Mouse (Mus musculus) forebrain, embryonic 14.5 days (tissue): ENCODE results near the gene Enah. TPM values are rescaled to one million over a fixed set of nuclear protein-coding genes. Genes with fewer than 3 reads are reported as not detected.

Source experiments
- ATAC-seq: fragments of 200-750 bp; cut with Nextera tagmentation; 2 replicates; pipeline ENCODE4 v1.8.0; 2017; ENCODE audit warnings: mild to moderate bottlenecking, moderate library complexity
- DNase-seq: peaks from one replicate; pipeline ENCODE4 v3.0.0-alpha.2; 2015; ENCODE audit warnings: low spot score
- H3K27ac ChIP-seq: fragments of 300-500 bp; sonication (generic); 2 replicates; pipeline ENCODE4 v1.5.1; 2014; ENCODE audit warnings: low read depth, mild to moderate bottlenecking, control low read depth, low read length, moderate library complexity
- H3K27me3 ChIP-seq: fragments of 300-500 bp; sonication (generic); replicated peaks from 2 replicates; pipeline ENCODE4 v1.6.1; 2014; ENCODE audit warnings: low read length, control low read depth, mixed read lengths; ENCODE audit not compliant: control insufficient read depth, insufficient read depth
- H3K36me3 ChIP-seq: fragments of 300-500 bp; sonication (generic); 2 replicates; pipeline ENCODE4 v1.6.1; 2014; ENCODE audit warnings: low read length, control low read depth; ENCODE audit not compliant: control insufficient read depth, insufficient read depth
- H3K4me1 ChIP-seq: fragments of 300-500 bp; sonication (generic); 2 replicates; pipeline ENCODE4 v1.6.1; 2014; ENCODE audit warnings: antibody characterized with exemption, low read length, control low read depth; ENCODE audit not compliant: control insufficient read depth, insufficient read depth
- H3K4me2 ChIP-seq: fragments of 300-500 bp; sonication (generic); 2 replicates; pipeline ENCODE4 v1.6.1; 2014; ENCODE audit warnings: mild to moderate bottlenecking, control low read depth, low read length
- H3K4me3 ChIP-seq: fragments of 300-500 bp; sonication (generic); 2 replicates; pipeline ENCODE4 v1.5.1; 2014; ENCODE audit warnings: low read depth, low read length, control low read depth
- H3K9ac ChIP-seq: fragments of 300-500 bp; sonication (generic); 2 replicates; pipeline ENCODE4 v1.6.1; 2014; ENCODE audit warnings: mild to moderate bottlenecking, low read length, control low read depth, moderate library complexity
- H3K9me3 ChIP-seq: fragments of 300-500 bp; sonication (generic); replicated peaks from 2 replicates; pipeline ENCODE4 v1.6.1; 2016; ENCODE audit warnings: low read length, control low read depth, mixed read lengths; ENCODE audit not compliant: control insufficient read depth
- WGBS: fragments of 180-500 bp; shearing (Covaris S2); extraction: QIAGEN DNeasy Blood & Tissue Kit; methylation state at CpG from one replicate; pipeline ENCODE4 v1.1.7; 2014; 5-methylcytosine and 5-hydroxymethylcytosine counted together
- polyA plus RNA-seq: library from polyadenylated mRNA; unstranded; fragments of >200 nt; fragmentation: Nextera tagmentation; extraction: Ambion mirVana; gene quantifications from 2 replicates; pipeline ENCODE4 v1.2.1, GENCODE M21; 2014

The Enah gene
- polyA plus RNA-seq, 1 experiment from 2014 or later: 19.9 TPM

DNA sequence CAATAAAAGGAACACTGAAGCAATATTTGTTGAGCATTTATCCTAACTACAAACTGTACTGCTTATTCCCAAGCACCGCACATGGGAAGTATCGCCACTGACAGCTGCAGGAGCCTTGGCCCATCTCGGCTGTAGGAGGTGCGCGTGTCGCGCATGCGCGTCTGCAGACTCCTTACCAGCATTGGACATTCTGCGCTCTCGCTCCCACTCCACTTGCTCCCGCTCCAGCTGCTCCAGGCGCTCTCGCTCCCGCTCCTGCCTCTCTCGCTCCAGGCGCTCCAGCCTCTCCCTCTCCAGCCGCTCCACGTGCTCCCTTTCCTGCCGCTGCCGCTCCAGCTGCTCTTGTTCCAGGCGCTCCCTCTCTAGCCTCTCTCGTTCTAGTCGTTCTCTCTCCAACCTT lies 96.4 kb downstream of the Enah start:
- H3K9ac ChIP-seq: no peak overlapping the region
- H3K9me3 ChIP-seq: no peaks in the 10 kb centered on the region
- H3K4me1 ChIP-seq: no peaks in the 10 kb centered on the region
- H3K36me3 ChIP-seq: peaks cover 32% of the 10 kb centered on the region
- peak; percentile 52 for DNase-seq
- 85% methylated on average over 23 of the region's 24 CpGs for WGBS
- no peak overlapping the region for H3K4me3 ChIP-seq
- H3K27me3 ChIP-seq: no peaks in the 10 kb centered on the region
- H3K4me2 ChIP-seq: no peak overlapping the region
- H3K27ac ChIP-seq: no peak overlapping the region
- ATAC-seq: 0 out of 2 replicates have a peak, but pooled peaks have one; percentile 23

DNA sequence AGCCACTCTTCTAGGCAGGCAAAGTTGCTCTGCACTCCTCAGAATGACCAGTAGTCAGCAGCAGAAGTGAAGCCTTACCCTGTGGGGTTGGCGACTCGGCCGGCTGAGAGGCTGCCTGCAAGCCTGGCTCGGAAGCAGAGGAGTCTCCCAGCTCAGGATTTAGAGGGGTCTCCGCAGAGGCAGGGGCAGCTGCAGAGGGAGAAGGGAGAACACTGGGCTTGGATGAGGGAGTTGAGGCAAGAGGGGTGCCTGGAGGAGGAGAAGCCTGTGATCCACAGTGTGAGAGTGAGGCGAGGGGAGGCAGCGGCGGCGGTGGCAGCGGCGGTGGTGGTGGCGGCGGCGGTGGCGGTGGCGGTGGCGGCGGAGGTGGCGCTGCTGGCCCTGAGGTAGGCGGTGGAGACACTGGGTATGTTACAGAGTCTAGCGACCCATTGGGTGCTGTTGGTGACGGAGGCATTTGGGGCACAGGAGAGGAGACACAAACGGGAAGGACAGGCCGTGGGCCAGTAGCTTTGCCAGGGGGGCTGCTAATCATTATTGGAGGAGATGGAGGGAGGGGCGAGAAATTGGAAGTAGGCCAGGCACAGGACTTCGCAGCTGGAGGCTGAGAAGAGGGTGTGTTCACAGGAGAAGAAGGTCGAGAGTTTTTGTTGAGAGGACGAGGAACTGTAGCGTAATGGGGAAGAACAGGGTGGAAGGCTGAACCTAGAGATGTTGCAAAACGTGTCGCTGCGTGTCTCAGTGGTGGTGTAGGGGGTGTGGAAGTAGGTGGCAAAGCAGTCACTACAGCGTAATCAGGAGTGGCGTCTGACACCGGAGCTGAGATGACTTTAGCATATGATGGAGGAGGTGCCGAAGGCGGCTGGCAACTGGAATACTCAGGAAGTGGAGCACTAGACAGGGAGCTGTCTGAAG lies 98.0 kb downstream of the Enah start:
- H3K9me3 ChIP-seq: no peaks in the 10 kb centered on the region
- no peak overlapping the region for H3K4me2 ChIP-seq
- no peak overlapping the region for H3K4me3 ChIP-seq
- no peaks in the 10 kb centered on the region for H3K4me1 ChIP-seq
- no peaks in the 10 kb centered on the region for H3K27me3 ChIP-seq
- DNase-seq (no peak), ATAC-seq (no peak)
- H3K9ac ChIP-seq: no peak overlapping the region
- no peak overlapping the region for H3K27ac ChIP-seq
- H3K36me3 ChIP-seq: peaks cover 36% of the 10 kb centered on the region
- 82% methylated on average over 34 of the region's 37 CpGs for WGBS

- H3K36me3 ChIP-seq: peaks cover 30% of the 10 kb centered on the region
- H3K4me1 ChIP-seq: no peaks in the 10 kb centered on the region
- no peak overlapping the region for H3K9ac ChIP-seq
- no peak overlapping the region for H3K27ac ChIP-seq
- no peaks in the 10 kb centered on the region for H3K27me3 ChIP-seq
- no peak for ATAC-seq
- H3K4me2 ChIP-seq: no peak overlapping the region
- 94% methylated on average over 7 of the region's 7 CpGs for WGBS
- no peak overlapping the region for H3K4me3 ChIP-seq
- DNase-seq: no peak
- H3K9me3 ChIP-seq: no peaks in the 10 kb centered on the region
Observed at GRCm38 (mm10) chr1:181911841-181912240, 107.9 kb downstream of the Enah start.

GRCm38 (mm10) chr1:181901706-181902373 lies 118.0 kb downstream of the Enah start:
- no peaks in the 10 kb centered on the region for H3K27me3 ChIP-seq
- no peaks in the 10 kb centered on the region for H3K9me3 ChIP-seq
- no peak overlapping the region for H3K9ac ChIP-seq
- H3K27ac ChIP-seq: no peak overlapping the region
- no peaks in the 10 kb centered on the region for H3K4me1 ChIP-seq
- DNase-seq: no peak
- no peak overlapping the region for H3K4me3 ChIP-seq
- peaks cover 41% of the 10 kb centered on the region for H3K36me3 ChIP-seq
- 74% methylated on average over 11 of the region's 11 CpGs for WGBS
- no peak overlapping the region for H3K4me2 ChIP-seq
- no peak for ATAC-seq

- H3K9ac ChIP-seq: no peak overlapping the region
- H3K4me1 ChIP-seq: no peaks in the 10 kb centered on the region
- H3K9me3 ChIP-seq: no peaks in the 10 kb centered on the region
- no peak overlapping the region for H3K4me2 ChIP-seq
- ATAC-seq (no peak), DNase-seq (no peak)
- no peaks in the 10 kb centered on the region for H3K27me3 ChIP-seq
- no peak overlapping the region for H3K27ac ChIP-seq
- no peak overlapping the region for H3K4me3 ChIP-seq
- WGBS: 88% methylated on average over 1 of the region's 1 CpGs
- H3K36me3 ChIP-seq: peaks cover 32% of the 10 kb centered on the region
Observed at GRCm38 (mm10) chr1:181900846-181901245, 118.9 kb downstream of the Enah start.

GRCm38 (mm10) chr1:181898961-181899360 lies 120.8 kb downstream of the Enah start:
- 71% methylated on average over 1 of the region's 1 CpGs for WGBS
- Histone ChIP-seq H3K27ac (no peak overlapping the region), H3K27me3 (no peaks in the 10 kb centered on the region), H3K4me3 (no peak overlapping the region), H3K36me3 (peaks cover 18% of the 10 kb centered on the region), H3K4me2 (no peak overlapping the region), H3K9me3 (no peaks in the 10 kb centered on the region), H3K9ac (no peak overlapping the region), H3K4me1 (no peaks in the 10 kb centered on the region; the same call in 1 of the 2 replicates)
- DNase-seq (no peak), ATAC-seq (no peak)

DNA sequence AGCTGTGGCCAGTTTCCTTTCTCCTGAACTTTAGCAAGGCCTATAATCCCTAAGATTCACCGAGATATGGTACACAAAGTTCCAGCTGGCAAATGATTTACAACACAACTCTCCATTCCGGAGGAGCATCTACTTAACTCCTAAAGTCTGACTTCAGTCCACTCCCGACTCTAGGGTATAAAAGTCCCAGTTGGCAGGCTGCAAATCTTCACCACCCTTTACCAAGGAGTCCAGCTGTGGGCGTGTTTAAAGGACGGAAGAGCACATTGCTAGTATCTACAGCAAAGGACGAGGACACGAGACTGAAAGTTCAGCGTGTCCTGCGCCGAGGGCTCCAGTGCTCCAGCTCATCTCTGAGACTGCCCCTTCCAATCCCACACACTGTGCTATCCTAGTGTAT lies 122.8 kb downstream of the Enah start:
- no peak for ATAC-seq

DNA sequence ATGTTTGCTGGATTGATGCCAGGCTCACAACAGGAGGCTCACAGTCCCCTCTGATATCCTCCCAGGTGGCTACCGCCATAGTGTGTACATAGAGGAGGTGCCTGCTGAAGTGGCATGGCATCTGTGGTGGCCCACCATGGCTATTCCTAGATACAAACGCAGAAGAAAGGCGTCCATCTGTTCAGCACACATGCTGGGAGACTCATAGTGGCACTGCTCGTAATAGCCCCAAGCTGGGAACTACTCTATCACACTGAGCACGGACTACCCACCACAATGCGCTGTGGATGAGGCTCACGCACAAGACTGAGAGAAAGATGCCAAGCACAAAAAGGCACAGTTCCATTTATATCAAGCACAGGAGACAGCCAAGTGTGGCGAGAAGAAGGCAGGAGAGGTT lies 126.1 kb downstream of the Enah start:
- Histone ChIP-seq H3K9me3 (no peaks in the 10 kb centered on the region), H3K4me1 (peaks cover 3% of the 10 kb centered on the region; the same call in 1 of the 2 replicates), H3K4me3 (no peak overlapping the region), H3K36me3 (no peaks in the 10 kb centered on the region), H3K9ac (no peak overlapping the region), H3K27me3 (no peaks in the 10 kb centered on the region), H3K27ac (0 out of 2 replicates have a peak overlapping the region, but pooled peaks have one; percentile 11), H3K4me2 (no peak overlapping the region)
- WGBS: 49% methylated on average over 8 of the region's 8 CpGs
- DNase-seq (peak; percentile 69), ATAC-seq (peak; percentile 68)

More for the DNA sequence above, 122.8 kb downstream of the Enah start:
- DNase-seq: no peak
- Histone ChIP-seq H3K4me1 (peaks cover 3% of the 10 kb centered on the region; the same call in 1 of the 2 replicates), H3K36me3 (0 out of 2 replicates have a peak, but pooled peaks cover 4% of the 10 kb centered on the region), H3K4me3 (no peak overlapping the region), H3K4me2 (no peak overlapping the region), H3K9me3 (no peaks in the 10 kb centered on the region), H3K9ac (no peak overlapping the region), H3K27ac (no peak overlapping the region), H3K27me3 (no peaks in the 10 kb centered on the region)
- 94% methylated on average over 10 of the region's 10 CpGs for WGBS

- Histone ChIP-seq H3K9ac (no peak overlapping the region), H3K27me3 (no peaks in the 10 kb centered on the region), H3K4me1 (peaks cover 3% of the 10 kb centered on the region; the same call in 1 of the 2 replicates), H3K27ac (no peak overlapping the region), H3K9me3 (no peaks in the 10 kb centered on the region), H3K4me3 (no peak overlapping the region), H3K36me3 (no peaks in the 10 kb centered on the region), H3K4me2 (no peak overlapping the region)
- ATAC-seq (no peak), DNase-seq (no peak)
- 89% methylated on average over 7 of the region's 7 CpGs for WGBS
Observed at GRCm38 (mm10) chr1:181889670-181890069, 130.1 kb downstream of the Enah start.
